Mouse (Mus musculus) cerebellum, adult 11-12 months (tissue): ENCODE results near the gene Vtn.

Source experiments
- DNase-seq: peaks from one replicate; pipeline ENCODE4 v3.0.0; 2022

Vtn gene

DNA sequence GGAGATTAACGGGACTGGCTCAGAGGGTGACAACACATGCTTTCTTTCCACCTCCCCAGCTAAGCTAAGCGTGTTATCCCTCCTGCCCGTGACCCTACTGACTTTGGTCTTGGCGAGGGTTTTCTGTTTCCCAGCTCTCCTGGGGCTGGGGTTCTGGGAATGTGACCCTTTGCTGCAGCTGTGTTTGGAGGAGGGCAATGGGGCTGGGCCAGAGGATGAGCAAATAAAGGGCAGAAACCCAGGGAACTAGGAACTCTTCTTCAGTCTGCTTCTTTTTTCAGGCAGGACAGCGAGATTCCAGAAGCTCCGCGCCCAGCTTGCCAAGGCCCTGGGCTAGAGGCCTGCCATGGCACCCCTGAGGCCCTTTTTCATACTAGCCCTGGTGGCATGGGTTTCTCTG lies at the start of gene Vtn:
Gene Vtn (plus strand): TSS at position 88 of the 400 bp plus-strand sequence.
- peak; percentile 43 for DNase-seq

DNA sequence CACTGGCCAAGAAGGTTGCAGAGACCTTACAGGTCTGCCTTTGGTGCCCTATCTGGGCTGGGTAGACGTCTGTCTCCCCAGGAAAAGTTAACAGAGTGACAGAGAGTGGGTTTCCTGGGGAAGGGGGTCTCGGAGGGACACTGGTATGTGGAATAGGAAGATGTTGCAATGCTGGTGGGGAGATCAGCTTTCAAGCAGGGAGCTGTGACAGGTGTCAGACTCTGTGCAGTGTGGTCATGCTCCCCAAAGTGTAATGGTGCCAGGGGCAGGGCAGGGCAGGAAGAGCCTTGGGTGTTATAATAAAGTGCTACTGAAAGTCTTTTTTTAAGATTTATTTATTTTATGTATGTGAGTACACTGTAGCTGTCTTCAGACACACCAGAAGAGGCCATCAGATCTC lies 48.6 kb upstream of the Vtn start:
- no peak for DNase-seq

DNA sequence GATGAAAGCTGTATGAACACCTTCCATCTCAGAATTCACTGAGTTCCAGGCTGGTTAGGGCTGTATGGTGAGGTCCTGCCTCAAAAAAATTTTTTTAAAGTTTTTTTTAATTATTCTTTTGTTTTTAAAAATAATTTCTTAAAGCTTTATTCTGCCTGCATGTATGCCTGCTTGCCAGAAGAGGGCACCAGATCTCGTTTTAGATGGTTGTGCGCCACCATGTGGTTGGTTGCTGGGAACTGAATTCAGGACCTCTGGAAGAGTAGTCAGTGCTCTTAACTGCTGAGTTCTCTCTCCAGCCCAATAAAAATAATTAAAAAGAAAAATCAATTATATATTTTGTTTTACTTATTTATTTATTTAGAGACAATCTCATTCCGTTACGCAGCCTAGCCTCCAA lies 45.2 kb upstream of the Vtn start:
- DNase-seq = no peak

DNA sequence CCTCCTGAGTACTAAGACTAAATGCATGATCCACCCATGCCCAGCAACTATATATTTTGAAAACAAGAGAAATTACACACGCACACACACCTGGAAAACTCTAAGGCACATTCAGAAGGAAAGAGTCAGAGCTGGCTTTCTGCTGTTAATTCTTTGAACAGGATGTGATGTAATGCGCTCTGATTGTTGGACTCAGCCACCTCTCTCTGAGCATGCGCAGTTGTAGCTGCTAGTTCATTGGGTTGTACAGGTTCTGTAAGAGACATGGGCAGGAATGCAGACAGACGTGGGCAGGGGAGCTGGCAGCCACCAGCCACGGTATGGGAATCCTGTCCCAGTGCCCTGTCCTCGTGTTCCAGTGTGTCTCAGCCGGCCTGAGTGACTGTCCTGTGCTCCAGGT lies 44.6 kb upstream of the Vtn start:
- DNase-seq = no peak

DNA sequence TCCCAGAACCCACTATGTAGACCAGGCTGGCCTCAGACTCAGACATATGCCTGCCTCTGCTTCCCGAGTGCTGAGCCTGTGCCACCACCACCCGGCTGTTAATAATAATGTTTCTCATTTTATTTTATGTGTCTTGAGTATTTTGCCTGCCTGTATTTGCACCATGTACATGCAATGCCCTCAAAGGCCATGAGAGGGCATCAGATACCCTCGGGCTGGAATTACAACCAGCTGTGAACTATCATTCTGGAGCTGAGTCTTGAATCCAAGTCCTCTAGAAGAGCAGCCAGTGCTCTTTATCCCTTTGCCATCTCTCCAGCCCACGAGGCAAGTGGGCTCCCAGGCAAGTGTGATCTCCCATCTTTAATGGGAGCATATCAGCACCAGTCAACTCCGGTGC lies 43.6 kb upstream of the Vtn start:
- no peak for DNase-seq

DNA sequence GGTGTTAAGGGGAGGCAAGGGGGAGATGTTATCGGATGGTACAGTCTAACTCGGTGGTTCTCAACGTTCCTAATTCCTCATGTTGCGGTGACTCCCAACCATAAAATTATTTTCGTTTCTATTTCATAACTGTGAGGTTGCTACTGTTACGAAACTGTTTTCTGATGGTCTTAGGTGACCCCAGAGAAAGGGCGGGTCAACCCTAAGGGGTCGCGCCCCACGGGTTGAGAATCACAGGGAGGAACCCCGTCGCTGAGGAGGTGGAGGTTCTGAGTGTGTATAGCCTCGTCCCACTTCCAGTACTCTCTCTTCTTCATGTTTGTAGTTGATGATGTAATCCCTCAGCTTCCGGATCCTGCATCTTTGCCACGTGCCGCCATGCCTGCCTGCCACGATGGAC lies 40.2 kb upstream of the Vtn start:
- no peak for DNase-seq

DNA sequence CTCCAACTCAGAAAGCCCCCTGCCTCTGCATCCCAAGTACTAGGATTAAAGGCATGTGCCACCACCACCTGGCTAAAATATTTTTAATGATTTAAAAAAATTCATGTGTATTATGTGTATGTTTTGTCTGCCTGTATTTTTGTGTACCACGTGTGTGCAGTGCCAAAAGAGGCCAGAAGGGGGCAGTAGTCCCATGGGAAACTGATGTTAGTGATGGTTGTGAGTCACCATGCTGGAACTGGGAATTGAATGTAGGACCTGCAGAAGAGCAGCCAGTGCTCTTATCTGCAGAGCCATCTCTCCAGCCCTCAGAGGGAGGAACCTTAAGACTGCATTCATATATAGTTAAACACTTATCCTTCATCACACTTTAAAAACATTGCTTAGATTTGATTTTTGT lies 37.0 kb upstream of the Vtn start:
- no peak for DNase-seq

DNA sequence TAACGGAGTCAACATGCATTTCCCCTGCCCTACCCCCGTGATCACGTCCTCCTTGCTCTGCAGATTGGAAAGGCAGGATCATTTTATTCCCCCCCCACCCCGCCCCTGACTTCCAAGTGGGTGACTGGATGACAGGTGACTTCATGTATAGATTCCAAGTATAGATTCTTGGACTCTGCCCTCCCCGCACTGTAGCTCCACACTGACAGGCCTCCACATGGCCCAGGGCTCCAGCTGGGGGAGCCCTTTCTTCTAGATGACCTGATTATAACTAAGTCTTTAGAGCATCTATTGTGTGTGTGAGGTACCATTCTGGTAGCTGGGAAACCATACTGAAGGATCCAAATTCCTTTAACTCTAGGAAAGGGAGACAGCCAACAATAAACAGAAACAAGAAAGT lies 36.2 kb upstream of the Vtn start:
- no peak for DNase-seq

DNA sequence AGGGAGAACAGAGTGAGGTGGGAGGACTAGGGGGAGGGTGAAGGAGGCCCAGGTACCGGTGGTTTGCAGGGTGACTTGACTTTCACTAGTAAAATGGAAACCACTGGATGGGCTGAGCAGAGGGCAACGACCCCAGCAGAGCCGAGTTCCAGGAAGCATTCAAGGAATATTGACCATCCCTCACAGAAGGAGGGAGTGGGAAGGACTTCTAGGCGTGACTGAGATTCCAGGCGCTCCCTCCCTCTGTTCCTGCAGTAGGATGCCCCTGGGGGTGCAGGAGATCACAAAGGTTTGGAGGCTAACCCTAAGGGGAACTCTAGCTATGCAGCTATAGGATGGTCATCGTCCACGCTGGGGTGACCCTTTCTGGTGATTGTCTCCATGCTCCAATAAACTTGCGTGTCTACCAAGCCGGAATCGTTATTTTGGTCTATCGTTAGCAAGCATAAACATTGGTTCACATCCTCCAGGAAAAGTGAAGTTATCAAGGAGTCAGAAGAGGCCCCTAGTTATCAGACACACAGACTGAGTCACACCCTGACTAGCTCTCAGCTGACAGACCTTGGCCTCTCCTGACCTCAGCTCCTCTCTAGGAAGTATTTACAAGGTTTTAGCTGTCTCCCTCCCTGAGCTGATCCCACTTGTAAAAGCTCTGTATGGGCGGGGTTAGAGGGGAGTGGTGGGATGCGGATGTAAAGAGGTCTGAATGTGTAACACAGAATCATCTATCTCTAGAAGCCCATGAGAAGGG lies 35.4 kb upstream of the Vtn start:
- no peak for DNase-seq

DNA sequence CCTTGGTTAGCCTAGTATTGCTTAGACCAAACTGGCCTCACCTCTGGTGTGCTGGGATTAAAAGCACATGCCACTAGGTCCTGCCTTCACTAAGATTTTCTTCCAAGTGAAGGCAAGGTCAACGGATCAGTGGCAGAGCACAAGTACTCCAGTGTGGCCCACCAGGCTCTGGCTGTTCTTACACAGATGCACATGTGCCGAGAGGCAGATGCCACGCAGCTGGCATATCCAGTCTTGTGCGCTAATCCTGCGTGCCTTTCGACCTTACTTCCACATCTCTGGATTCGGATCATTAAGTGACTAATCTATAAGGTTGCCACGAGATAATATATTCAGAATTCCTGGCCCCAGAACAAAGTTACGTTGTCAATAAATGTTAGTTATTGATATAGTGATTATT lies 33.8 kb upstream of the Vtn start:
- no peak for DNase-seq

DNA sequence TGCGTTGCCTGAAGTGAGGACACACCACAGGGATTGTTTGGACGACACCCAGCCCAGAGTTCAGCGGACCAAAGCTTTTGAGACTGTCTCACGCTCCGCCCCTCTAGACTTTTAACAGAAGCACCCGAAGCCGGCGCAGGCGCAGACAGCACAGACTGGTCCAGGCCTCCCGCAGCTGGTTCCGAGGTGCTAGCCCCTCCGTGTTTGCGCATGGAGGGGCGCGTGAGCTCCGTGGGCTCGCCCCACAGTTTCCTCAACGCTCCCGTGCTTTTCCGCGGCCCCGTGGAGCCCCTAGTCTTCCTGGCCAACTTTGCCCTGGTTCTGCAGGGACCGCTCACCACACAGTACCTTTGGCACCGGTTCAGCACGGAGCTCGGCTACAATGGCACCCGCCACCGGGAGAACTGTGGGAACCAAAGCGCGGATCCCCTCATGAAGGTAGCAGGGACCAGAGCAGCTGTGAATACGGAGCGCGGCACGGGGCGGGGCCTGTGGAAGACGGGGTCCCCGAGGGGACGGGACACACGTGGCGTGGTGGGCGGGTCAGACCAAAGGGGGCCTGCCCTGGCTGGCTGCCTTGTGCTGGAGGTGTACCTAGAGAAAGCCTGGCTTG lies 33.2 kb upstream of the Vtn start, which contains the start of gene Slc46a1:
Gene Slc46a1 (plus strand): TSS at position 130 of the 613 bp plus-strand sequence.
- DNase-seq = peak; percentile 55

DNA sequence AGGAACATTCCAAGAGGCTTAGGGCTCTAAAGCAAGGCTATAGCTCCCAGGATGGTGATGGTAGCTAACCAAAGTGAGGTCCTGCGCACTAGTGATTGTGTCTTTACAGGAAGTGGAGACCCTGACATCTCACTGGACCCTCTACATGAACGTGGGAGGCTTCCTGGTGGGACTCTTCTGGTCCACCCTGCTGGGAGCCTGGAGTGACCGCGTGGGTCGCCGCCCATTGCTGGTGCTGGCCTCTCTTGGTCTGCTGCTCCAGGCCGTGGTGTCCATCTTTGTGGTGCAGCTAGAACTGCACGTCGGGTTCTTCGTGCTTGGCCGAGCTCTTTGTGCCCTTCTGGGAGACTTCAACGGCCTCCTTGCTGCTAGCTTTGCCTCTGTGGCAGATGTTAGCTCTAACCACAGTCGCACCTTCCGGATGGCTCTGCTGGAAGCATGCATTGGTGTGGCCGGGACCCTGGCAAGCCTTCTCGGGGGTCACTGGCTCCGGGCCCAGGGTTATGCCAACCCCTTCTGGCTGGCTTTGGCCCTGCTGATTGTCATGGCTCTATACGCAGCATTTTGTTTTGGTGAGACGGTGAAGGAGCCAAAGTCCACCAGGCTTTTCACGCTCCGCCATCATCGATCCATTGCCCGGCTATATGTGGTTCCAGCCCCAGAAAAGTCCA lies 32.5 kb upstream of the Vtn start:
- DNase-seq = no peak

DNA sequence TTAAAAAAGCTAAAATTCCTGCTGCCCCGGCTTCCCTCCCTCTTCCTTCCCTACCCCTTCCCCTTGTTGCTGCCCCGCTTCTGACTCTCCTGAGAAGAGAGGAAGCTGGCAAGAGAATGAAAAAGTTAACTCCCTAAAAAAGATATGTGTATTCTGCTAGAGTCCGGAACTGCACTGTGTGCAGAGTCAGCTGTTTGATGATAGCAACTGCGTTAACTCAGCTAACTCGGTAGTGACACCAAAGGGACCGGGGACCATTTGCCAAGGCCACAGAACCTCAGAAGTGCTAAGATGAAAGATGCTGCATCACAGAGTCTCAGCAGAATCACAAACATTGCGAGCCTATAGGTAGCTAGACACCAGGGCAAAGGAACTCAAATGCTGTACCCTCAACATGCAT lies 31.4 kb upstream of the Vtn start:
- no peak for DNase-seq

DNA sequence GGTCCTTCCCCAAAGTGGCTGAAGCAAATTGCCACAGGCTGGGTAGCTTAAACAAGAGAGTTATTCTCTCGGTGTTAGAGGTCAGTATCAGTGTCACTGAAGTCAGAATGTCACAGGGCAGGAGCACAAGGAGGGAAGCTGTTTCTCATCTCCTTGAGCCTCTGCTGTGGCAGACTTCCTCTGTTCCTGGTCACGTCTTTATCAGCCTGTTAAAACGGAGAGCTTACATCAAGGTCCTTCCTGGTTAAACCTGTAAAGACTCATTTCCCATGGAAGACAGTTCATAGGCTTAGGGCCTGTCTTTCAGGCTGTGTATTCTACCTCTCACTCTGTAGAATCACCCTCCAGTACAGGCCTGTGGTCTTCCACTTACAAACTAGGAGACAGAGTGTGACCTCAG lies 31.0 kb upstream of the Vtn start:
- DNase-seq = no peak

DNA sequence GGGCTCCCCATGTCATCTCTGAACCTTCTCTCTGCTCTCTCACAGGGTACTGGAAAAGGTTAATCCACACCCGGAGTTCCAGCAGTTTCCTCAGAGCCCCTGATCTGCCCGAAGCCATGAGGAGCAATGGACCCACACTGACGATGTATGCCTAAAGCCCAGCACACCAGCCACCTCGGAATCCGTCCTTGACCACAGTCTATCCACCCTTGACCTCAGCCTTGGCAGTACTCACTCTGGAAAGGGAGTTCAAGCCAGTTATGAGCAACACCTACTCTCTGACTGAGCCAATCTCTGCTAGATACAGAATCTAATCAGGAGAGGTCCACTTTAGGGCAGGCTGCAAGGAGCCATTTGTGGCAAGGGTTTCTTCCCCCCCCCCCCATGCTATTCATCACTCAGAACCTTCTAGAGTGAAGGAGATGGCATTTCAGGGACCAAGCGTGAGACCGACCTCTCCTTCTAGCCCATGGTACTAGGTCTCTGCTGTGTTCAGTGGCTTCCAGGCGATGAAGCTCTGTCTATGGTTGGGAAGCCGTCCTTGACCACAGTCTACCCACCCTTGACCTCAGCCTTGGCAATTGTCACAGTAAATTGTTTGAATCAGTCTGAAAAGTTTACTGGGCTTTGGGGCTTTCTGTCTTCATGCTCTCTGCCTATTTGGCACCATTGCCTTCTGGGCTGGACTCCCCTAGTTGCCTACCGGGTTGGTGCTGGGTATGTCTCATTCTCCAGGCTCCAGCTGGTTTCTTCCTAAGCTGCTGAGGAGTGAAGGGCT lies 27.4 kb upstream of the Vtn start:
- DNase-seq = no peak

DNA sequence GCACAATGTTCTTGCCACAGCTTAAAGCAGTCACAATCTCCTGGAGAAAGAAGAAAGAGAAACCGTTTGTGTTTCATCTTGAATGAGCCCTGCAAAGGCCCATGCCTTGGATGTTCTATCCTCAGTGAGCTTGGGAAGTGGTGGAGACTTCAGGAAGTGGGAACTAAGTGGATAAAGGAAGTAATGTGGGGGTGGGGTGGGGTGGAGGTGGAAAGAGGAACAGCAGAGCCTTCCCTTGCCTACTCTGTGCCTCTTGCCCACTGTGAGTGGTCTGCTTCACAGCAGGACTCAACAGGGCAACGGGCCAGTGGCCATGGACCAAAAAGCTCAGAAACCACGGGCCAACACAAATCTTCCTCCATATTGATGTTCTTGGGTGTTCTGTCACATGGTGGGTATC lies 23.6 kb upstream of the Vtn start:
- no peak for DNase-seq

DNA sequence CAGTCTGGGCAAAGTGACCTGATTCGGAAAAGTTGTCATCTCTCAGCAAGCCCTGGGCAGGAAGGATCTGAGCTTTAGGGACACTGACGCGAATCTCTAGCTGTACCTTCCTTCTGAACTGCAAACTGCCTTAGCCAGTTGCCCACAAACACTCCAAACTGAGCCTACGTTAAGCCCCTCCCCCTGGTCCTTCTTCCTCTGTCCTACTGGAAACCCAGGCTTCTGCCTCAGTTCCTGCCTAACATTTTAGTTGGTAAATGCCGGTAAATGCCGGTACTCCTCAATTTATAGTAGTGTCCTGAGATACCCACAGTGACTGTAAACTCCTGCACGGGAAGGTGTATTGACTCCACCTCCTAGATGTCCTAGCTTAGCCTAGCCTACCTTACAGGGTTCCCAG lies 15.3 kb upstream of the Vtn start:
- DNase-seq = peak; percentile 2

DNA sequence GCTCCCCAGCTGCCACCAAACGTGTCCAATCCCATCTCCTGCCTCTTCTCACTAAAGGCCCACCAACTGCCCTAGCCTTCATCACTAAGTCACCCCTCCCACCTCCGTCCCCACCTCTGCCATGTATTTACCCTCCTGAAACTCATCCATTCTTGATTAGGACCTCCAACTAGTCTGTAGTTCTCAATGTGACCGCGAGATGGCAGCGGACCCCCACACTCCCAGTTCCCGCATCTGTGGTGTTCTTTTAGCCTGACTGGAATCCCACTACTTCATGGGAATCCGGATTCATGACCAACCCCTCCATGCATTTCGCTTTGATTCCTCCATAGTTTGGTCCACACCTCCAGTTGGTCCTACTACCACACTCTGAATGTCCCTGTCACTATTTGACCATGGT lies 10.7 kb upstream of the Vtn start:
- DNase-seq = peak; percentile 76

DNA sequence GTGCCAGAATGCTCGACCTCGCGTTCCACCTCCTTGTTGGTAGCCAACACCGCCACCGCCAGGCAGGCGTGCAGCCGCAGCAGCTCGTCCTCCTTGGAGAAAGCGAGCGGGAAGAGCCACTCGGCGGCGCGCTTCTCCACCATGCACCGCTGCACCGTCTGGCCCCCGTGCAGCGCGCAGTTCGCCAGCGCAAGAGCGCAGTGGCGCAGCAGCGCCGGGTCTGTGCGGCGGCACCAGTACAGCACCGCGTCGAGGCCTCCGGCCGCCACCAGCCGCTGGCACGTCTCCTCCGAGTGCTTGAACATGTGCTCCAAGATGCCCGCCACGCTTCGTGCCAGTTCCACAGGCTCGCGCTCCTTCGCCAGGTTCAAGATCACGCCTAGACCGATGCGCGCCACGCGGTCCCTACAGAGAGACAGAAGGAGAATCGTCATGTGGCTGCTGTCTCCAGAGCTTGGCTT lies 8.1 kb upstream of the Vtn start:
- DNase-seq = peak; percentile 76

DNA sequence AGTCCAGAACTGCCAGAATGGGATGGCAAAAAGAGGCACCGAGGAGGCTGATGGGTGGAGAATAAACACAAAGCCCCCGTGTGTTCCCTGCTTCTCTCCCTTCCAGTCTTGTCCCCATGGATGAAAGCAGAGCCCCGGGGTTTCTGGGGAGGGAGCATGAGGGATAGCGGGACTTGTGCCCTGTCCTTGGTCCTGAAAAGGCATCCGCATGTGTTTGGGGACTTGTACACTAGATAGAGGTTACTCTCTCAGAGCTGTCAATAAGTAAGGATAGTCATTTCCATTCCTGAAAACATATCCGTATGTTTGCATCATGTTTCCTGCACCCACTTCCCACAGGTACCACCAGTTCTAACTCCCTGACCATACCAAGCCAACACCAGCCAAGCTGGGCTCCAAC lies 3.0 kb upstream of the Vtn start:
- DNase-seq = no peak

DNA sequence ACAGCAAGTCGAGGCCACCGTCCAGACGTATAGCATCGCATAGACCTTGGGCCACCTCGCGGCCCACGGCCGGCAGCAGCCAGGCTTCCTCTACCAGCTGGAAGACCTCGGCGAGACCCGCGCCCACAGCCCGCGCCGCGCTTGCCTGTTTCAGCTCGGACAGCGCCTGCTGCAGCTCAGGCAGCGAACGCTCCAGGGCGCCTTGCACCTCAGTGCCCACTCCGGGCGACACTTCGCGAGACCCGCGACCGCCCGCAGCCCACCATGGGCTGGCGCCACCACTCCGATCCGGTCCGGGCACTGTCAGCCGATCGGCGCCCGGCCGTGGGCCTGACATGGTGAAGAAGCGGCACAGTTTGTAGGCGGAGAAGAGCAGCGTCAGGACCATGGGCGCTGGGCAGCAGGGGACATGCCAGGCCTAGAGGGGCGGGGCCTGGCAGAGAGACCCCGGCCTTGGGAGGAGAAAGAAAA lies 1.8 kb upstream of the Vtn start:
- peak; percentile 82 for DNase-seq

DNA sequence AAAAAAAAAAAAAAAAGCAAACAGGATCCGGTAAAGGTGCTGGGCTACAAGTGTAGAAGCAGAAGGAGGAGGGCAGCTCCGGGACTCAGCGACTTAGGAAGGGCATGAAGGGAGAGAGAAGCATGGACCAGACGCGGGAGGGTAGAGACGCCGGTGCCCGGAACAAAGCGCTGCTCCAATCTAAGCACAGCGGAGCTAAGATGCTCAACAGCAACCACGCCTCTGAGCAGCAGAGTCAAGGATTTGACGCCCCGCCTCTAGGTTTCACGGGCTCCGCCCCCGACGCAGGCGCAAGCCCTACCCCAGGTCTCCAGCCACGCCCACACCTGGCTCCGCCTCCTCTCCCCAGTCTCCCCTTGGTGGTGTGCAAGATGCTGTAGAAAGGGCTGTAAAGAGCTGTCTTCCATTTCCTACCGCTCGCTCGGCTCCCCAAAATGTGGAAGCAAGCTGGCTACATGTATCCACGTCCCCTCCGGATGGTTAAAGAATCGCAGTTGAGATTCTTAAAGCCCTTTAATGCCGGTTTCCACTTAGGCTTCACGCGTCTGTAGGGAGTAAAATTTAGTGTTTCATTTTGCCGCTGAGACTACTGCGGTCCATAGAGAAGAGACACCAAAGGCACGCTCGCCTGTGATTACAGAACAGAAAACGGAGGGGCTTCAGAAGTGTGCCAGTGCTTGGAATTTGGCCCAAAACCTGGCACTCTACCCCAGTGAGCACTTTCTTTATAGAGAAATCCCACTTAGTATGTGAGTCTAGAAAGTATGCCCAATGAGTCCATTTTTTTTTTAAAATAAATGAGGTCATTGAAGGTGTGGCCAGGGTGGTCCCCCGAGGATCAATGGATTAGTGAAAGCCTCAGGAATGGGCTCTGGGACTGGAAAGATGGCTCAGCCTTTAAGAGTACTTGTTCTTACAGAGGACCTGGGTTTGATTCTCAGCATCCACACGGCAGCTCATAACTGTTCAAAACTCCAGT lies 1.1 kb upstream of the Vtn start, which contains the start of gene Sarm1:
Gene Sarm1 (minus strand): TSS at position 211 of the 979 bp plus-strand sequence.
- peak; percentile 98 for DNase-seq
